Mouse (Mus musculus) ES-E14 (cell line): ENCODE results near the gene Ctnnd2.

Source experiments
- CHD2 ChIP-seq: IDR thresholded peaks from 2 replicates; pipeline ENCODE4 v1.6.1; 2014; ENCODE audit warnings: mild to moderate bottlenecking, low read depth, low read length, inconsistent platforms
- ZC3H11A ChIP-seq: IDR thresholded peaks from 2 replicates; pipeline ENCODE4 v1.6.1; 2012; ENCODE audit warnings: low read depth, mild to moderate bottlenecking, inconsistent platforms, low read length, borderline replicate concordance

GRCm38 (mm10) chr15:30439045-30439444, 266.7 kb downstream of the Ctnnd2 start:
- TF ChIP-seq ZC3H11A (no peak), CHD2 (no peak)
